Mouse (Mus musculus) G1E (cell line): ENCODE measurements at regions not wholly inside any gene's neighbourhood (a gene's known extent, or its start where the extent isn't known, plus 50 kb on each side); places are given as distances from the start of the nearest gene placed in this dataset.

Experiments used
- ATAC-seq: 2 replicates; pipeline ENCODE4 v1.8.0; 2016; ENCODE audit warnings: mild to moderate bottlenecking; ENCODE audit not compliant: insufficient number of reproducible peaks, poor library complexity, low FRiP score, severe bottlenecking; ENCODE audit errors: extremely low read depth
- DNase-seq: peaks from one replicate; pipeline ENCODE4 v3.0.0; 2012; ENCODE audit warnings: low spot score
- H3K27me3 ChIP-seq: 2 replicates; pipeline ENCODE4 v1.6.1; 2012; ENCODE audit warnings: mild to moderate bottlenecking, low read length, inconsistent platforms; ENCODE audit not compliant: insufficient read depth
- H3K36me3 ChIP-seq: replicated peaks from 2 replicates; pipeline ENCODE3; 2012; ENCODE audit warnings: mild to moderate bottlenecking, inconsistent platforms
- H3K4me1 ChIP-seq: 2 replicates; pipeline ENCODE4 v1.6.1; 2012; ENCODE audit warnings: low read depth, low read length, inconsistent platforms, mixed read lengths; ENCODE audit not compliant: insufficient read depth
- H3K4me3 ChIP-seq: 2 replicates; pipeline ENCODE4 v1.5.1; 2012; ENCODE audit warnings: low read depth, mild to moderate bottlenecking, inconsistent platforms, low read length, moderate library complexity, mixed read lengths
- H3K9me3 ChIP-seq: replicated peaks from 2 replicates; pipeline ENCODE4 v1.6.1; 2012; ENCODE audit warnings: inconsistent platforms
- CTCF ChIP-seq: IDR thresholded peaks from 2 replicates; pipeline ENCODE4 v1.5.1; 2012; ENCODE audit warnings: low read depth, low read length, inconsistent platforms, mixed read lengths
- GATA1 ChIP-seq: IDR thresholded peaks from 2 replicates; pipeline ENCODE4 v1.6.1; 2012; ENCODE audit warnings: borderline replicate concordance, low read length, inconsistent platforms, mixed read lengths
- GATA2 ChIP-seq: IDR thresholded peaks from 2 replicates; pipeline ENCODE4 v1.6.1; 2012; ENCODE audit warnings: low read depth, low read length, inconsistent platforms, borderline replicate concordance
- POLR2AphosphoS5 ChIP-seq: IDR thresholded peaks from 2 replicates; pipeline ENCODE4 v1.6.1; 2012; ENCODE audit warnings: low read depth, low read length, inconsistent platforms; ENCODE audit not compliant: insufficient replicate concordance
- TAL1 ChIP-seq: conservative IDR thresholded peaks from 2 replicates; pipeline ENCODE4 v1.6.1; 2012; ENCODE audit warnings: low read depth, low read length, inconsistent platforms, mixed read lengths

- H3K4me3 ChIP-seq: no peak overlapping the region
- H3K36me3 ChIP-seq: no peaks in the 10 kb centered on the region
- ATAC-seq (no peak), DNase-seq (no peak)
- H3K9me3 ChIP-seq: peaks cover 38% of the 10 kb centered on the region
- TF ChIP-seq GATA2: no peak
- H3K4me1 ChIP-seq: no peaks in the 10 kb centered on the region
- H3K27me3 ChIP-seq: no peaks in the 10 kb centered on the region
Measured at GRCm38 (mm10) chr2:161331850-161332365, 223.0 kb upstream of the Chd6 start.

- ATAC-seq: no peak
- H3K4me1 ChIP-seq: no peaks in the 10 kb centered on the region
Measured at GRCm38 (mm10) chr2:161302796-161303195, 193.9 kb upstream of the Chd6 start.

GRCm38 (mm10) chr2:161268861-161269413 lies 160.1 kb upstream of the Chd6 start:
- Histone ChIP-seq H3K9me3 (peaks cover 16% of the 10 kb centered on the region), H3K4me1 (no peaks in the 10 kb centered on the region), H3K4me3 (no peak overlapping the region), H3K27me3 (no peaks in the 10 kb centered on the region), H3K36me3 (no peaks in the 10 kb centered on the region)
- TF ChIP-seq GATA1 (no peak), GATA2 (no peak), POLR2AphosphoS5 (no peak), CTCF (no peak), TAL1 (no peak)
- no peak for ATAC-seq
- no peak for DNase-seq

More at GRCm38 (mm10) chr2:161302796-161303195, 193.9 kb upstream of the Chd6 start:
- H3K36me3 ChIP-seq: no peaks in the 10 kb centered on the region
- DNase-seq: no peak
- TF ChIP-seq POLR2AphosphoS5 (no peak), TAL1 (no peak), CTCF (no peak), GATA2 (no peak), GATA1 (no peak)
- H3K4me3 ChIP-seq: no peak overlapping the region
- no peaks in the 10 kb centered on the region for H3K27me3 ChIP-seq
- H3K9me3 ChIP-seq: peaks cover 44% of the 10 kb centered on the region

- H3K9me3 ChIP-seq: peaks cover 25% of the 10 kb centered on the region
- H3K27me3 ChIP-seq: no peaks in the 10 kb centered on the region
- DNase-seq (no peak), ATAC-seq (no peak)
- H3K36me3 ChIP-seq: no peaks in the 10 kb centered on the region
- no peak overlapping the region for H3K4me3 ChIP-seq
- no peaks in the 10 kb centered on the region for H3K4me1 ChIP-seq
- no peak for TF ChIP-seq GATA1
- no peak for TF ChIP-seq TAL1
- no peak for TF ChIP-seq CTCF
- TF ChIP-seq POLR2AphosphoS5: no peak
- TF ChIP-seq GATA2: no peak
Measured at GRCm38 (mm10) chr2:161266476-161266875, 157.6 kb upstream of the Chd6 start.

GRCm38 (mm10) chr2:161265211-161265610 lies 156.3 kb upstream of the Chd6 start:
- Histone ChIP-seq H3K36me3 (no peaks in the 10 kb centered on the region), H3K9me3 (peaks cover 33% of the 10 kb centered on the region), H3K27me3 (no peaks in the 10 kb centered on the region), H3K4me1 (no peaks in the 10 kb centered on the region), H3K4me3 (no peak overlapping the region)
- ATAC-seq (no peak), DNase-seq (no peak)
- TF ChIP-seq GATA2 (no peak), CTCF (no peak), TAL1 (no peak), POLR2AphosphoS5 (no peak), GATA1 (no peak)

GRCm38 (mm10) chr2:161252761-161253160 lies 143.9 kb upstream of the Chd6 start:
- H3K4me3 ChIP-seq: no peak overlapping the region
- H3K27me3 ChIP-seq: no peaks in the 10 kb centered on the region
- H3K36me3 ChIP-seq: no peaks in the 10 kb centered on the region
- H3K4me1 ChIP-seq: no peaks in the 10 kb centered on the region
- H3K9me3 ChIP-seq: peaks cover 57% of the 10 kb centered on the region
- no peak for DNase-seq
- no peak for ATAC-seq
- no peak for TF ChIP-seq CTCF

- Histone ChIP-seq H3K36me3 (no peaks in the 10 kb centered on the region), H3K4me3 (no peak overlapping the region), H3K9me3 (peaks cover 46% of the 10 kb centered on the region), H3K27me3 (no peaks in the 10 kb centered on the region), H3K4me1 (no peaks in the 10 kb centered on the region)
- ATAC-seq (no peak), DNase-seq (no peak)
- TF ChIP-seq TAL1: no peak
- no peak for TF ChIP-seq GATA1
- no peak for TF ChIP-seq POLR2AphosphoS5
- no peak for TF ChIP-seq GATA2
- TF ChIP-seq CTCF: no peak
Measured at GRCm38 (mm10) chr2:161241665-161242064, 132.8 kb upstream of the Chd6 start.
